Mouse (Mus musculus) megakaryocyte, embryonic 14.5 days (primary cell): ENCODE results near the gene Ptk6. TPM values are rescaled to one million over a fixed set of nuclear protein-coding genes. Genes with fewer than 3 reads are reported as not detected.
A peak's percentile ranks its signal among the peaks of the same experiment; 100 is the strongest.

ENCODE experiments used
- H3K27me3 ChIP-seq: replicated peaks from 2 replicates; pipeline ENCODE3; 2012; ENCODE audit warnings: inconsistent platforms
- H3K36me3 ChIP-seq: replicated peaks from 2 replicates; pipeline ENCODE3; 2012; ENCODE audit warnings: low read length, inconsistent platforms, mixed read lengths
- H3K4me1 ChIP-seq: 2 replicates; pipeline ENCODE4 v1.6.1; 2012; ENCODE audit warnings: inconsistent platforms
- H3K4me3 ChIP-seq: replicated peaks from 2 replicates; pipeline ENCODE3; 2012; ENCODE audit warnings: moderate library complexity, mild to moderate bottlenecking, inconsistent platforms
- H3K9me3 ChIP-seq: 2 replicates; pipeline ENCODE4 v1.6.1; 2012; ENCODE audit warnings: inconsistent platforms
- FLI1 ChIP-seq: IDR thresholded peaks from 2 replicates; pipeline ENCODE4 v1.6.1; 2012; ENCODE audit warnings: low read length, inconsistent platforms, mixed read lengths
- GATA1 ChIP-seq: IDR thresholded peaks from 3 replicates; pipeline ENCODE4 v1.6.1; 2012; ENCODE audit warnings: mixed read lengths, low read length, inconsistent platforms, borderline replicate concordance
- polyA plus RNA-seq: library from polyadenylated mRNA; stranded (reverse); fragments of >175 nt; gene quantifications from 2 replicates; pipeline ENCODE4 v1.2.3, GENCODE M21; 2012; ENCODE audit warnings: low replicate concordance; ENCODE audit not compliant: insufficient read depth

Ptk6 gene
- not detected in 2 replicates for polyA plus RNA-seq

DNA sequence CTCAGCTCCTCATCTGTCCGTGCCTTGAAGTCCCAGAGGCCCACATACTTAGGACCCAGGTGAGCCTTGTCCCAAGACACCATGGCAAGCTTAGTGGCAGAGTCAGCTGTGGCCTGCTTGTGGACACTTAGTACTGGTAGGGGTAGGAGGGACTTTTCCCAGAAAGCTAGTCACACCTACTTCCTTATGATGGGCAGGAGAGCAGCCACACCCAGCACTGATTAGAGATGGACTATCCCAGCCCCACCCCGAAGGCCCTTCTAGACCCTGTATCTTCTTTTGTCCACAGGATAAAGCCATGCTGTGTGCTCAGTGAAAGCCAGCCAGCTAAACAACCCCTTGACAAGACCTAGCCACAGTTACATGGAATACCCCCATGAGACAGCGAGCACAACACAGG is at the start of gene Ptk6:
Ptk6 (minus strand) TSS at position 368 of the 400 bp plus-strand sequence.
- TF ChIP-seq FLI1 (no peak), GATA1 (no peak)
- Histone ChIP-seq H3K27me3 (peaks cover 91% of the 10 kb centered on the region), H3K4me3 (no peak within 1 kb of the TSS), H3K36me3 (no peaks in the 10 kb centered on the region), H3K9me3 (no peaks in the 10 kb centered on the region), H3K4me1 (peaks cover 6% of the 10 kb centered on the region; the same call in 1 of the 2 replicates)

DNA sequence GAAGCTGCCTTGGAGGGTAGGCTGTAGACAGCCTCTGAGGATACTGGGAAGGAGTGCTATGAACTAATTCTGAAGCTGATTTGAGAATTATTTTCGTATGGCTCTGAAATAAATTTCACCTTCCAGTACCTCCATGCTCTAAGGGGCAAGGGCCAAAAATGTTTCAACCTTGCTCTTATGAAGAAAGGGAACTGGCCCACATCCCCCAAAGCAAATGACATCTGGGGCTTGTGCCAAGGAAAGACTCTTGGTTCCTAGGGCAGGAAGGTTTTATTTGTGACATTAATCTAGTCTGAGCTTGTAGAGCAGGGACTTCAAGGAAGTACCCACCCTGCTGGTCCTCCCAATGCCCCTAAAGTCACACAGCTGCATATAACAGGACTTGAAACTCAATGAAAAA is 49.3 kb upstream of the Ptk6 start:
- Histone ChIP-seq H3K36me3 (peaks cover 64% of the 10 kb centered on the region), H3K4me3 (no peak overlapping the region), H3K4me1 (peaks cover 3% of the 10 kb centered on the region), H3K27me3 (peaks cover 2% of the 10 kb centered on the region), H3K9me3 (peaks cover 6% of the 10 kb centered on the region)
- TF ChIP-seq FLI1, result no peak
- no peak for TF ChIP-seq GATA1

DNA sequence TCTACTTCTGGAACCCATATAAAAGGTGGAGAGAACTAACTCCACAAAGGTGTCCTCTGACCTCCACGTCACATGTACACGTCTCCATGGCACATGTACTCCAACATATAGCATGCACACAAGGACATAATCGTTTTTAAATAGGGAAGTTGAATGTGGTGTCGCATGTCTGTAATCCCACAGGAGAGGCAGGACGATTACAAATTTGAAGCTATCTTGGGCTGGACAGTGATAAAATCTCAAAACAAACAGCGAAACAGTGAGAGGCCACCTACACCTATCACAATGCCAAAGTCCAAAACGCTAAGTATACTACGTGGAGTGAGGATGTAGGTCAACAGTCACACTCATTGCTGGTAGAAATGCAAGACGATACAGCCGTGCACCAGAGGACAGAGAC is 46.6 kb upstream of the Ptk6 start:
- Histone ChIP-seq H3K4me1 (peaks cover 5% of the 10 kb centered on the region), H3K27me3 (peaks cover 5% of the 10 kb centered on the region), H3K36me3 (peaks cover 40% of the 10 kb centered on the region), H3K9me3 (peaks cover 13% of the 10 kb centered on the region), H3K4me3 (no peak overlapping the region)
- TF ChIP-seq GATA1, result no peak
- no peak for TF ChIP-seq FLI1

- H3K4me3 ChIP-seq, result no peak overlapping the region
- H3K27me3 ChIP-seq, result peaks cover 8% of the 10 kb centered on the region
- peaks cover 38% of the 10 kb centered on the region for H3K4me1 ChIP-seq
- TF ChIP-seq GATA1, result no peak
- TF ChIP-seq FLI1, result no peak
- H3K9me3 ChIP-seq, result peaks cover 13% of the 10 kb centered on the region
- H3K36me3 ChIP-seq, result peaks cover 9% of the 10 kb centered on the region
These were observed 42.4 kb upstream of the Ptk6 start for GRCm38 (mm10) chr2:181245031-181245430.

GRCm38 (mm10) chr2:181243706-181244394 is 41.3 kb upstream of the Ptk6 start:
- Histone ChIP-seq H3K36me3 (peaks cover 21% of the 10 kb centered on the region), H3K27me3 (peaks cover 8% of the 10 kb centered on the region), H3K4me3 (peak overlapping the region; percentile 78), H3K4me1 (peaks cover 49% of the 10 kb centered on the region), H3K9me3 (peaks cover 13% of the 10 kb centered on the region)
- TF ChIP-seq GATA1 (no peak), FLI1 (no peak)

DNA sequence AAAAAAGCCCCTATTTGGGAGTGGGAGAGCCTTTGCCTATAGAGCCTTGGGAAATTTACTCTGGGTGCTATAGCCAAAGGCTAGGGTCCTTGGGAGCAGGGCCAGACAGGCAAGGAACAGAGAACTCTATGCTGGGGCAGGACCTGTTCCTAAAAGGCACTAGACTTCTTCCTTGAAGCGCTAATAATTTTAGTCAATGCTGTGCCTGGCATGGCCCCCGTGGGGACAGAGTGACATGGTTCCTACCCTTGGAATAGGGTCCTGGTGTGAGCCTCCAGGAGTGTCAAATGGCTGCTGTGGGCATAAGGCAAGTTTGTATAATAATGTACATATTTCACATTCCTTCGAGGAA is 39.7 kb upstream of the Ptk6 start:
- Histone ChIP-seq H3K36me3 (peaks cover 35% of the 10 kb centered on the region), H3K9me3 (peaks cover 11% of the 10 kb centered on the region), H3K4me1 (peaks cover 58% of the 10 kb centered on the region), H3K4me3 (peak overlapping the region; percentile 94), H3K27me3 (peaks cover 7% of the 10 kb centered on the region)
- TF ChIP-seq FLI1 (no peak), GATA1 (no peak)

DNA sequence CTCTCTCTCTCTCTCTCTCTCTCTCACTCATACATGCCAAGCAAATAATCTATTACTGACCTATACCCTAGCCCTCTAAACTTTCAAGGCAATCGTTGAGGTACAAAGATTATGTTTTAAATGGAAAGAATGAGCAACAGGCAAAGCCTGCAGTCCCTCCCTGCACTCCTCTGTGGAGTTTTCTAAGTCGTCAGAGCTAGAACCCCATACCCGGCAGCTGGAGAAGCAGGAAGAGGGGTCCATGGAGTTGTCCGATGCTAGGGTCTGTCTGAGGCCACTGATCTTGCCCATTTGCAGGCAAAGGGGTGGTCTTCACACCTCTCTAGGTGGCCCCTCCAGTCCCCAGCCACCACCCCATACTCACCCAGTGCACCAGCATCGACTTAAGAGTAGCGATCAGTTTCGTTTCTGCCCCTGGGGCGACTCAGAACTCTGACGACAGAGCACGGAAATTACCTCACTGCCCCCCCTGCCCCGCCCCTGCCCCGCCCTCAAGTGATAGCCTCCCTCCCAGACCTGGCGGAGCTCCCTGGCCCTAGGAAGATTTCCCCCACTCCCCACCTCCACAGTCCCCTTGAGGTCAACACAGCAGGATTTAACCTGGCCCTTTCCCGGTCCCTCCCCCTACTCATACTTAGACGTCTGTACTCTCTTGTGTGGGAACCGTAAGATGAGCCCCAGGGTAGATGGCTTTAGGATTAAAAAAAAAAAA is 39.2 kb upstream of the Ptk6 start, which contains the start of gene Helz2:
Helz2 (minus strand) TSS at position 426 of the 712 bp plus-strand sequence.
- peaks cover 6% of the 10 kb centered on the region for H3K27me3 ChIP-seq
- peak within 1 kb of the TSS; percentile 94 for H3K4me3 ChIP-seq
- peaks cover 5% of the 10 kb centered on the region for H3K9me3 ChIP-seq
- H3K4me1 ChIP-seq, result peaks cover 58% of the 10 kb centered on the region
- peaks cover 40% of the 10 kb centered on the region for H3K36me3 ChIP-seq
- TF ChIP-seq GATA1, result no peak
- TF ChIP-seq FLI1, result no peak

GRCm38 (mm10) chr2:181240806-181241440 is 38.3 kb upstream of the Ptk6 start:
- peaks cover 63% of the 10 kb centered on the region for H3K4me1 ChIP-seq
- TF ChIP-seq GATA1 (no peak), FLI1 (no peak)

DNA sequence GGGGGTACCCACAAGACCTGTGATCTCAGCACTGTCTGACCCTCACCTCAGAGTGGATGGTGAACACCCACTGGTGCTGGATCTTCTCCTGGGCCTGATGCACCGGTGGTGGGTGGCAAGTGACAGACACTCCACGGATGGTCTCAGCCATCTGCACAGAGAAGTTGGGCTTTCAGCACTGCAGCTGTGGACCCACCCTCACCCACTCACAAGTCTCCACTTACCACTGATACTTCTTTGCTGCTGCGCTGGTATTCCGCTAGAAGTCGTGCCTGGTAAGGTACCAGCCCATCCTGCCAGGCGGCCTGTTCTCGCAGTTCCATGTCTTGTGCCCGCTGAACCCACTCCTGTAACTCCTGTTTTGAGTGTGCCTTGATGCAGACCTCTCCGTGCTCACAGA is 36.7 kb upstream of the Ptk6 start:
- peaks cover 65% of the 10 kb centered on the region for H3K36me3 ChIP-seq
- no peaks in the 10 kb centered on the region for H3K9me3 ChIP-seq
- peaks cover 3% of the 10 kb centered on the region for H3K27me3 ChIP-seq
- TF ChIP-seq FLI1 (no peak), GATA1 (no peak)
- H3K4me1 ChIP-seq, result peaks cover 63% of the 10 kb centered on the region
- peak overlapping the region; percentile 35 for H3K4me3 ChIP-seq

More at GRCm38 (mm10) chr2:181240806-181241440, 38.3 kb upstream of the Ptk6 start:
- no peaks in the 10 kb centered on the region for H3K9me3 ChIP-seq
- peaks cover 48% of the 10 kb centered on the region for H3K36me3 ChIP-seq
- H3K27me3 ChIP-seq, result peaks cover 3% of the 10 kb centered on the region
- H3K4me3 ChIP-seq, result peak overlapping the region; percentile 94
